In genomic region chr1:20513364-20514084, GRCm38 (mm10) we compare ENCODE assay signal across 9 mouse cellular contexts.
DNase-seq lines count a peak whose midpoint lies in the region; ATAC-seq lines count a peak whose summit lies in the region.
"Had no signal": no experiment of that assay in that cellular context is flagged by ENCODE, and none has a peak within 500 bp of the region (broad histone marks: within the 10 kb centered on the region; RNA-seq: fewer than 3 reads in every experiment).

No protein-coding gene starts in this region.

- H3K27ac ChIP-seq in forebrain, embryonic 13.5 days: no peak overlapping the region
- H3K27ac ChIP-seq: stomach, embryonic 15.5 days had no signal

- no peak overlapping the region for H3K4me2 ChIP-seq in forebrain, embryonic 13.5 days
- H3K4me2 ChIP-seq: stomach, embryonic 15.5 days had no signal

- ATAC-seq in forebrain, embryonic 13.5 days: peak; percentile 71; the same call in 1 of the 2 replicates

- H3K36me3 ChIP-seq in forebrain, embryonic 13.5 days (ENCODE audit: poor library complexity, severe bottlenecking): no peaks in the 10 kb centered on the region
- H3K36me3 ChIP-seq: stomach, embryonic 15.5 days had no signal

- no peaks in the 10 kb centered on the region for H3K9me3 ChIP-seq in forebrain, embryonic 13.5 days (replicated peaks)
- H3K9me3 ChIP-seq: stomach, embryonic 15.5 days had no signal

- no peak overlapping the region for H3K9ac ChIP-seq in forebrain, embryonic 13.5 days
- H3K9ac ChIP-seq: stomach, embryonic 15.5 days had no signal

- WGBS in forebrain, embryonic 13.5 days: 67% methylated on average over 7 of the region's 7 CpGs

- no peak overlapping the region for H3K4me3 ChIP-seq in forebrain, embryonic 13.5 days
- H3K4me3 ChIP-seq: stomach, embryonic 15.5 days had no signal

- no peaks in the 10 kb centered on the region for H3K4me1 ChIP-seq in forebrain, embryonic 13.5 days
- H3K4me1 ChIP-seq: stomach, embryonic 15.5 days had no signal

- no peaks in the 10 kb centered on the region for H3K27me3 ChIP-seq in forebrain, embryonic 13.5 days
- H3K27me3 ChIP-seq: stomach, embryonic 15.5 days had no signal

- DNase-seq in adrenal gland, adult 18-20 months (ENCODE audit: low spot score in 2 of 2): peak; percentile 28 to 41
- no peak for DNase-seq in adrenal gland, adult 8-10 months
- peak; percentile 52 for DNase-seq in 416B (ENCODE audit: low read depth)
- peak; percentile 27 for DNase-seq in c-Kit-positive CD71-positive TER-119-positive erythroid progenitor cells, embryonic 14.5 days (ENCODE audit: low spot score)
- DNase-seq in layer of hippocampus, adult 11-12 months (ENCODE audit: low spot score): peak; percentile 74
- peak; percentile 58 for DNase-seq in lung, postnatal 36 days
- peak; percentile 59 for DNase-seq in right cerebral cortex, postnatal 4 days
